Mouse (Mus musculus) ZHBTc4 (cell line): ENCODE measurements around the gene Yju2.
A peak's percentile ranks its signal among the peaks of the same experiment; 100 is the strongest.

Source experiments
- DNase-seq: peaks from one replicate; pipeline ENCODE4 v3.0.0-alpha.2; 2011; ENCODE audit warnings: low read depth, low spot score

Gene Yju2

DNA sequence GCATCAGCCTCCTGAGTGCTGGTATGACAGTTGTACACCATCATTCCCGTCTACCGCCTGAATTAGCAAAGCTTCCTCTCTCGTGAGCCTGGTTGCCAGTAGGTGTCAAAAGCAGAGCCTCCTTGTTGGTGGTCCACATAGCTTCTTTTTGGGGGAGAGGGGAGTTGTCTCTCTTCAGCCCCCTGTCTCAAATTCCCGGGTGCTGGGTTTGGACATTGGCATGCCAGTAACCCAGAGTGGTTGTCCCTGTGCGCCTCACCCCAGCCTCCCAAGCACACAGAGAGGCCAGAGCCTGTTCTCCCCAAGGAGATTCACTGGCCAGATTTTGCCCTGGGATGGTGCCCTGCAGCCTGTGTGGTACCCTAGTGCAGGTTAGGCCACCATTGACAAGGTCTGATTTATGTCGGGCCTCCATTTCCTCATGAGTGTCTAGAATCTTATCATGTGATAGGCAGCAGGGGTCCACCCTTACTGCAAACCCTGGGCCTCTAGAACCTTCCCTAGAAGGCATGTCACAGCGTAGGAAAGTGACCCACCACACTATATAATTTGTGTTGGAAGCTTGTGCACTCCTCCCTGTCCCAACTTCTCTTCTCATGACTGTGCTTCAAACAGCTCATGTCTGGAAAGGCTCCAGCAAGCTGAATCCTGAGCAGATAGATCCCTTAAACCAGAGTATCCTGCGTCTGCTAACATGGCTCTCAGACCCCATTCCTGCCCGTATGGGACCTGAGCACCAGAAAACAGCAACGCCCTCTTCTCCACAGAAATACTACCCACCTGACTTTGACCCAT, 1.2 kb downstream of the Yju2 start:
- no peak for DNase-seq

DNA sequence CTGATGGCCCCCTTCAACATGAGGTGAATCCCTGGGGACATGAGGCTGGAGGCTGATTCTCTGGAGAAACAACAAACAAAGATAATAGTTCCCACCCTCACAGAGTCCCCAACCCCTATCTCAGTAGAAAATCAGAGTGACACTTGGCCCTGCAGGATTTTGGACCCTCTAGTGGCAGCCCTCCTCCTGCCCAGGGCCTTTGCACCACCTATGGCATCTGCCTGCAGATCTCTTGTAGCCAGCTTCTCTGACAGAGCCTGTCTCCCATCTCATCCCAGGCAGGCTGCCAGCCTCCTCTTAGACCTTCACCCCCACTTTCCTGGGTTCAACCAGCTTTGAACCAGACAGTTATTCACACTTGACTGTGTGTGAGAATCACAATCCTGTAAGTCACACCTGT, 1.9 kb downstream of the Yju2 start:
- DNase-seq: no peak

DNA sequence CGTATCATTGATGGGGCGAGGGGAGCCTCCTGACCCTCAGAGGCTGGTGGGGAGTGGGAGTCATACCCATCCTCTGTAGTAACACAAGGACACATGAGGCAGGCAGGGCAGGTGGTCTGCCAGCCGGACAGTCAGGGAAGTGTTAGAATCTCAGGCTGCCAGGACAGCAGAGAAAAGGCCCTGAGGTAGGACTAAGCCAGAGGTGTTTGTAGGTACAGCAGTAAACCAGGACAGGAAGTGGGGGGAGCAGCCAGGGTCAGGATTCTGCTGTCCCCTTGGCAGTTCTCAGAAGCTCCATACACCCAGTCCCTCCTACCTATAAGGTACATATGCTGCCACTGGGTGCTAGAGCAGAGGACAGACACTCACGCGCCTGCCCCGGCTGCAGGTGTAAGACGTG, 2.7 kb downstream of the Yju2 start:
- DNase-seq: no peak

DNA sequence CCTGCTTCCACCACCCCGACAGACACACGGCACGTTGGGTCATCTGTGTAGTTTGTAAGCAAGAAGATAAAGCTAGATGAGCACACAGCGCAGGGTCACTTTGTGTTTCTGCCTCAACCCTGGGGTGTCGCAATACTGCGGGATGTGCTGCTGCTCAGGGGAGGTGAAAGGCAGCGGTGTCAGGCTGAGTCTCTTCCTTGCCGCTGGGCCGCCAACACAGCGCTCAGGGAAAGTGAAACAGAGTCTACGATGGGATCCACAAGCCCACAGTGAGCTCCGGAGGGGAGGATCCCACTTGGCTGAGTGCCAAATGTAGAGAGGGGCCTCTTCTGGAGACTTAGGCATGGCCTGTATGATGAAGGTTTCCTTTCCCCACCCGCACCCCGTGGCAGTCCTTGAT, 4.3 kb downstream of the Yju2 start:
- peak; percentile 53 for DNase-seq

DNA sequence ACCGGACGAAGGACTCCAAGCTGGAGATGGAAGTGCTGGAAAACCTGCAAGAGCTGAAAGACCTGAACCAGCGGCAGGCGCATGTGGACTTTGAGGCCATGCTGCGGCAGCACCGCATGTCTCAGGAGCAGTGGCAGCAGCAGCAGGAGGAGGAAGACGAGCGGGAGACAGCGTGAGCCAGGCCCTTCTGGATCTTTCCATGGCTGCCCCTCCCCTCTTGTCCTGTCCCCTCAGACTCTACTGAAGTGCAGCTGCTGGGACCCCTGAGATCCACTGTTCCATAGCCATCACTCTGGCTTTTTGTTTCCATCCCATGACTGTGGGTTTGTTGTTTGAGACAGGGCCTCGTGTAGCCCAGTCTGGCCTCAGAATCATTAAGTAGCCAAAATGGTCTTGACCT, 5.6 kb downstream of the Yju2 start:
- DNase-seq: no peak

DNA sequence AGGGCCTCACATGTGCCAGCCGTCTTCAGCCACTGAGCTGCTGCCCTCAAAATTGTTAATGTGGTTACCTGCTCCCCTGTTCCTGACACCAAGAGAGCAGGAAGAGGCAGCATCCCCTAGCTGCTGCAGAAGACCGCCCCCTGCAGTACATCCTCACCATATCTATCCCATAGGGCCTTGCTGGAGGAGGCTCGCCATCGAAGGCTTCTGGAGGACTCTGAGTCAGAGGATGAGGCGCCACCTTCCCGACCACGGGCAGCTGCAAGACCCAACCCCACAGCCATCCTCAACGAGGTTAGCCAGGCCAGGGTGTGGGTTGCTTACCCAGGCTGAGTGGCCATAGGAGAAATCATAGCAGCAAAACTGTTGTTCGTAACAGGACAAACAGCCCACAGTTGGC, 6.1 kb downstream of the Yju2 start:
- no peak for DNase-seq

DNA sequence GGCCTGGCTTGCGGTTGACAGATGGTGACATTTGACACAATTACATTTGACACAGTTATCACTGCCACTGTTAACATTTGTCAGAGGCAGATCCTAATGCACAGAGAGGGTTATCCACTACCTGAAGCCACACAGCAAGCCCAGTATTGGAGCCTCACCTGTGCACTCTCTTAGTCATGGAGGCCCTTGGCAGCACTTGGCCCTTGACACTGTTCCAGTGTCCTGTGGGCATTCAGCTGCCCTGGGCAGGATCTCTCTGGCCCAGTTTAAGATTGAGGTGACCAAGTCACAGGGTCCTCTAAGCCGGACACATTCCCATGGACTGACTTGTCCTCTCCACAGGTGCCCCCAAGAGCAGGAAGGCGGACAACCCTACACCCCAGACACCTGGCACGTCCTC, 8.3 kb downstream of the Yju2 start:
- DNase-seq: no peak

DNA sequence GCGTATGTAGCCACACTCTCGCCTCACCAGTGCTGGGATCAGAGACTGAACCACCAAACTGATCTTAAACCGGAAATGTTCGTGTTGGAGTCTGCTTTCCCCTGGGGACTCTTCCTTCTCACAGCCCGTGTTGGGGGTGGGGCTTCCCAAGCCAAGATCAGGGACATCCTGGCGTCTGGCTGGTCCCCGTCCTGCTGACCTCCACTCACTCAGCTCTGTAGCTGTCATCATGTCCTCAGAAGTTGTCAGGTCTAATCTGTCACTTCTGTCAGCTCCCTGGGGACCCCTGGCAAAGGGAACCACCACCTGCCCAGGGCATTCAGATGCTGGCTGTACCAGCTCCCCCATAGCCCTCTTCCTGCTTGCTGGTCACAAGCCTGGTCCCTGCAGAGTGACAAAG, 9.3 kb downstream of the Yju2 start:
- no peak for DNase-seq

DNA sequence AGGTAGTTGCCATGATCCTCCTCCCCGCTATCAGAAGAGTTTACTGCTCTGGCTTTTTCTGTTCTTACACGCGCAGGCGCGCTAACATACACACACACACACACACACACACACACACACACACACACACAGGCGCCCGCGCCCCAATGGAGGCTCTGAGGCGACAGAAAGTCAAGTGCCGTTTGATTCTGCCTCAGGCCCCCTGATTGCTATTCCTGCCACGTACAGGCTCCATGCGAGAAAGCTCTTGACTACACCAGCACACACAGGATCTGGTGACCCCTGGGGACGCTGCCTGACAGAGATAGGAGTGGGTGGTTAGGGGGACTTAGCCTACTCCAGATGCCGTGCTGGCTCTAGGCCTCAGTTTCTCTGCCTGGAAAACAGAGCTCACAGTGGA, 10.7 kb downstream of the Yju2 start:
- peak; percentile 33 for DNase-seq

DNA sequence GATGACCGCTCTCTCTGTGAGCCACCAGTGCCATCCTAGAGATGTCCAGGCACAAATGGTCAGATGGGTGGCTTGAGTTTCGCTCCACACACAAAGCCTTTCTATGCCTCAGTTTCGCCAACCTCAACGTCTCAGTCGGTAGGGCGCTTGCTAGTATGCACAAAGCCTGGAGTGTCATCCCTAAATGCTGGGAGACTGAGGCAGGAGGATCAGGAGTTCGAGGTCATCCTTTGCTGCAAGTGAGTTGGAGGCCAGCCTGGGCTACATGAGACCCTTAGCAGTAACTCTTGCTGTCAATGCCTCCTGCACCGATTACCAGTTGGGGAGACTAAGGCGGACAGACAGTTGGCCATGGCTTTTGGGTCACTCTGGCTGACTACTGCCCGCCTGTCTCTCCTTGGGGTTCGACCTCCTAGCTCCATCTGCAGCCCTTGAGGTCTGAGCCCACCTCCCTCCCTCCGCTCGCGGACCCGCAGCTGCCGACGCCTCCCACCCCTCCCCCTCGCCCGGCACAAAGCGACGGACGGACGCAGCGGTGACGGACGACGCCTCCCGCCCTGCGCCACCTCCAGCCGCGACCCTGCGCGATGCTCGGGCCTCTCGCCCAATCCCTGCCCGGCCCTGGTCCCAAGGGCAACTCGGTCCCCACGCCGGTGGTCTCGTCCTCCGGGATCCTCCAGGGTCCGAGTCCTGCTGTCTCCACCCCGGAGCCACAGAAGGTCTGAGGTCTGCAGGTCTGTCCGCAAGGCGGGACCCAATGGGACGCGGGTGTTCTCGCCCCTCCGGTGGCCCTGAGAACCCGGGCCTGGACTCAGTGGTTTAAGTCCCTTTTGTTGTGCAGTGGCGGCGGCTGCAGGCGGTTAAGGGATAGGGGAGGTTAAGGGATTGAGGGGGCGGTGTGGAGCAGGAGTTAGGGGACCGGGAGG, 11.3 kb downstream of the Yju2 start, which contains the start of gene Shd:
Gene Shd, plus strand, starts transcription at position 502 of the 926 bp plus-strand sequence.
- DNase-seq: peak; percentile 46

DNA sequence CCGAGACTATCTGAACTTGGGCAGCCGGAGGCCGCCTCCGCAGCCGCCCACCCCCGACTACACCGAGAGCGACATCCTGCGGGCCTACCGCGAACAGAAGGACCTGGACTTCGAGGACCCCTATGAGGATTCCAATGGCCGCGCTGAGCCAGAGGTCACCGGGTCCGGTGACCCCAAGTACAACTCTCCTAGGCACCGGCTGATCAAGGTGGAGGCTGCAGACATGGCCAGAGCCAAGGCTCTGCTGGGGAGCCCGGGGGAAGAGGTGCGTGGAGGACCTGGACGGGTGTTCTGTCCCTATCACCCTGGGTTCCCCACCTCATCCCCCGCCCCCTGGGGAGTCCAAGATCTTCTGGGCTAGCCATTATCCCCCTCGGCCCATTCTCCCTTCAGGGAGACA, 12.6 kb downstream of the Yju2 start:
- no peak for DNase-seq

DNA sequence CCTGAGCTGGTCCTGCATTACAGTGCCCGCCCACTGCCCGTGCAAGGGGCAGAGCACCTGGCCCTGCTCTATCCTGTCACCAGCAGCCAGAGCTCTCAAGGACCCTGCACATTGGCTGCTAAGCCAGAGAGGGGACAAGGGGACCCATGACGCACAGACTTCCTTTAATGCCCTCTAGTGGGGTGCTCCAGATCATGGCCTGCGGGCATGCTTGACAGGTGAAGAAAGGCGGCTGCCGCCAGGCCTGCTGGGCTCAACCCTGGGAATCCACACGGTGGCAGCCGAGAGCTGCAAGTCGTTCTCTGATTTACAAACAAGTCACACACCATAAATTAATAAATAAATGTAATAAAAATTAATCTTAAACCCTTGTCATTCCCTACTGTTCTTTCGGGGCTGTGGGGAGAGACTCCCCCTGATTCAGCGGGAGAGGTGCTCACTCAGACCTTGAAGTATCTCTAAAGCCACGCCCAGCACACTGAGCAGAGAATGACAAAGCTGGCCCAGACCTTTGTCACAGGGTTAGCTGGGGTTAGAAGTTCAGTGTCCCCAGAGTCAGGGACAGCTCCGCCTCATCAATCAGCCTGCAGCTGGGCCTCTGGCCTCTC, 17.5 kb downstream of the Yju2 start:
- peak; percentile 85 for DNase-seq

DNA sequence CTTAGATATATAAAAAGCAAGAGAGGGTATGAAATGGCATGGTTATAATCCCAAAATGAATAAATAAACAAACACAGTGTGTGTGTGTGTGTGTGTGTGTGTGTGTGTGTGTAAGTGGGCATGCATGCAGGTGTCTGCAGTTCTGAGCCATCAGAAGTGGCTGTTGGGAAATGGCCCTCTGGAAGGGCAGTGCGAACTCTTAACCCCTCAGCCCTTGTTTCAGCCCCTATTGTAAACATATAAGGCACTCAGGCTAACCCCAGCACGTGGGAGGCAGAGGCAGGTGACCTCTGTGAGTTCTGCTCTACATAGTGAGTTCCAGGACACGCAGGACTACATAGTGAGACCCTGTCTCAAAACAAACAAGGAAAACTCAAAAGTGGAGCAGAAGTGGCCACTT, 18.4 kb downstream of the Yju2 start:
- DNase-seq: no peak

DNA sequence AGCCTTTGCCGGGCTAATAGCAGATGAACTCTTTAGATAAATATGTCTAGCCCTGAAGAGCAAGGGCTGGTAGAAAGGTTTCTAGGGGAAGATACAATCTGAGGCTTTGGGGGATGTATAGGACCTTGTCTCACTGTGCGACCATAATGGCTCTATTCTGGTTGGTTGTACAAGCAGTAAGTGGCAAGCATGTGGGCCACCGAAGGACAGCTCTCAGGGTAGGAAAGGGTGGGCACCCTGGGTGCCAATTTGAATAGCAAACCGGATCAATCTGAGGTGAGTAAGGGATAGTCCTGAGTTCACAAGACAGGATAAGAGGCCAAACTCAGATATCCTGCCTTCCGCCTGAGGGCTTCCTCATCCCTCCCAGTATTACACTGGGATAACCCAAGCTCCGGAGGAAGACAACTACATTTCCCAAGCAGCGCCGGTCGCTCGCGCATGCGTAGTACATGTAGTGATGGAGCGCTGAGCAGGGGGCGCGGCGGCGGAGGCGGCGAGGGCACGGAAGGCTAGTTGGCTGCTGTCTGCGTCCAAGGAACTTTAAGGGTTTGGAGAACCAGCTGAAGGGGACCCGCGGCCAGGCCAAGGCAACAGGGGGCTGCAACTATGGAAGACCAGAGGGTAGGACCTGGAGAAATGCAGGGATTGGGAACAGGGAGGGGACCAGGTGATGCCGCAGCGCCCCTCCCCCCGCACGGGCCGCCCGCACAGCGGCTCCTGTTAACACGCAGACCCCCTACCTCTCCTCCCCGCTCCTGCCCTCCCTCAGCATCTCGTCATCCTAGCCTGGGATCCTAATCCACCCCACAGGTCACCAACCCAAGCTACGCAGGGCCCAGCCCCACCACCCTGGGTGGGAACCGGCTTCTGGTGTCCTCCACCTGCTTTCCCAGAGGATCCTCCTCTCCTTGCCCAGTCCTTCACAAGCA, 27.4 kb downstream of the Yju2 start, which contains the start of gene Fsd1:
Gene Fsd1, plus strand, starts transcription at position 480 of the 932 bp plus-strand sequence.
- DNase-seq: peak; percentile 88

DNA sequence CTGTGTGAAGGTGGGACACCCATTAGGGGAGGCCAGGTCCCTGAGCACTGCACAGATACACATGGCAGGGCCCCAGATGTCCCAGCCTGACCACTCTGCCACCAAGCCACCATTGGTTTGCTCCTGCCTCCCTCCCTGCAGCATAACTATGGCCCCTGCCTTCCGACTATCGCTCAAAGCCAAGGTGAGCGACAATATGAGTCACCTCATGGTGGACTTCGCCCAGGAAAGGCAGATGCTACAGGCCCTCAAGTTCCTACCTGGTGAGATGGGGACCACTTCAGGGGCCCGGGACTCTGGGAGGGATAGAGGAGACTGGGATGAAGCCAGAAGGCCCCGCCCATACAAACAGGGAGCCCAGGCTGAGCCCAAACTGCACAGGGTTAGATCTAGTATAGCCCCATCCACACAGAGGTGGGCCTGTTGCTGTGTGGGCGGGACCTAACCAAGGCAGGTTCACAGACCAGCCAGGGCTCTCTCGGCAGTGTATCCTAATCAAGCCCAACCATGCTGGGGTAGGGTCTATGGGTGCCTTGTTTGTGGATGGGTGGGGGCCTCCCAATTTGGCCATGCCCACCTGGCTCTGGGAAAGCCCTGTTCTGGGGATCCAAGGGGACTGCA, 31.5 kb downstream of the Yju2 start:
- peak; percentile 40 for DNase-seq

DNA sequence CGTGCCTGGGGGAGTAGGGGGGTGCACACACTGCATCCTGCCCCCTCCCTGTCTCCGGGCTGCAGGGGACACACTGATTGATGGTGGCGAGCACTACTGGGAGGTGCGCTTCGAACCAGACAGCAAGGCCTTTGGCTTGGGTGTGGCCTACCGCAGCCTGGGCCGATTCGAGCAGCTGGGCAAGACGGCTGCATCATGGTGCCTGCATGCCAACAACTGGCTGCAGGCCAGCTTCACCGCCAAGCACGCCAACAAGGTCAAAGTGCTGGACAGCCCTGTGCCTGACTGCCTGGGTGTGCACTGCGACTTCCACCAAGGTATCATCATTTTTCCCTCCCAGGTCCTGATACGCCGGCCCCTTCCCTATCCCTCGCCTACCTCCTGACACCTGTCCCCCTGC, 37.1 kb downstream of the Yju2 start:
- no peak for DNase-seq

DNA sequence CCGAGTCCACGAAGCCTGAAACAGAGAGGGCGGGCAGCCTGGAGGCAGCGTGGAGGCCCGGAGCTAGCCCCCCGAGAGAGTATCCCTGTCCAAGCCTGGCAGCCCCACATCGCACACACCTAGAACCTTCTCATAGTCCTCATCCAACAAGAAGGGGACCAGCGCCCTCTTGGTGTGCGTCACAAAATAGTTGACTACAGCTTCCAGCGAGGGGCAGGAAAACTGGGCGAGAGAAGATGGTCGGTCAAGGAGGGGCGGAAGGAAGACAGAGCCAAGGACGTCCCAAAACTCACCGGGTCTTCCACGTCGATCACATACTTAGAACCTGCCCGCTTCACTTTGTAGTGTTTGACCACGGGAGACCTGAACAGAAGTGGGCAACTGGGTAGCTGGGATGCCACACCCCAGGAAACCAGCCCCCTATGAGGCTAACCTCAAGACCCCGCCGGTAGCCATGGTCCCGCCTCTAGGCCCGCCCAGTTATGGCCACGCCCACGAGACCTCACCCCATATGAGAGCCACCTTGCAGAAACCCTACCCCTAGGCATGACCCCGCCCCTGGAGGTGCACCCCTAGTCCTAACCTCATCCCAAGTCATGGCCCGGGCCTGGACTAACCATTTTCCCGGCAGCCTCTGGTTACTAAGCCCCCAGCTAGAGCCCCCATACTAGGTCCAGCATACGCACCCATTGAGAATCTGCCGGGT, 41.0 kb downstream of the Yju2 start:
- DNase-seq: peak; percentile 70

DNA sequence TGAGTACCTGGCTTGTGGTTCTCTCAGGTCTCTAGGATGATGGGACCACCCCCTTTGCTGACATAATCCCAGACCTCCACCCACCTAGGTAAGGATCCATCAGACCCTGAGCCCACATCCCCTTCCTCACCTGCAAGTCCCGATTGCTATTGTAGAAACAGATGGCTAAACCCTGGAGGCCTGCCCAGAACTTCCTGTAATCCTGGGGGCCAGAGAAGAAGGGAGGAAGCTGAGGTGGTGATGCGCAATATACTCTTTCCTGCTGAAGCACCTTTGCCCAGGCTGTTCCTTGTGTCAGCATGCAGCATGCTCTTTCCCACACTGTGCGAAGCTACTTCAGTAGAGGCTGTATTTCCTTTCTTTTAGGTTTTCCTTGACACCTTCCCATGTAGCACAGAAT, 44.1 kb downstream of the Yju2 start:
- no peak for DNase-seq

DNA sequence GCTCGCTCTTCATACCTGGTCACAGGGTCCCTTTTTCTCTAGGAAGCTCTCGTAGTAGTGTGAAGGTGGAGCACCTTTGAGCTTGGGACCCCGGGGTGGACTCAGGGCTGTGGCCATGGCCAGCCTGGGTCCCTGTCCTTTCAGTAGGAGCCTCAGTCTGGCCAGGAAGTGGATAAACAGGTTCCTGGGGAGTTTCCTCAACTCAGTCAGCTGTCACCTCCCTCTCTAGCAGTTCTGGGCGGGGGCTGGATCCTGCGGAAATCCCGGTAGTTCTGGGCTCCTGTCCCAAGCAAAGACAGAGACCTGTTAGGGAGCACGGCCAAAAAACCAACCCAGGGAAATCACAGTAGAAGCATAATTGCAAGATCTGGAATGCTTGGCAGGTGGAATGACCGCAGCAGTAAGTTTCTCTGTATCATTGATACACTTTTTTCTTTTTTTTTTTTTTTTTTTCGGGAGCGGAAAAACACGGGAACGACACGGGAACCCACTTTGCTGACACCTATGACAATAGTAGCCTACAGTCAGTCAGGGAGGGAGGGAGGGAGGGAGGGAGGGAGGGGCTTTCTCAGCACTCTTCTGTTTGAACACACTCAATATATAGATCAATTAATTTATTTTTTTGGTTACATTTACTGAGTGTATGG, 46.6 kb downstream of the Yju2 start, which contains the start of the genes Stap2 and Mpnd:
Gene Stap2, minus strand, starts transcription at position 170 of the 647 bp plus-strand sequence.
Gene Mpnd, plus strand, starts transcription at position 297 of the 647 bp plus-strand sequence.
- DNase-seq: peak; percentile 87
